Mouse (Mus musculus) gastrocnemius, postnatal 36 days (tissue): ENCODE results near the gene Kctd13. TPM values are rescaled to one million over a fixed set of nuclear protein-coding genes. Genes with fewer than 3 reads are reported as not detected.
A peak's percentile ranks its signal among the peaks of the same experiment; 100 is the strongest.
"Not testable (repeated sequence)": the region's sequence is repeated elsewhere in the genome, so short reads cannot be mapped to it uniquely, and the experiment has no call there.

Experiments
- DNase-seq, 2 experiments: peaks; one replicate each; pipeline ENCODE4 v3.0.0; 2022
- intact Hi-C: fragments of 180-260 bp; cut with DNase I; formaldehyde crosslinking; loops from one replicate; pipeline ENCODE4 v1.15.1; 2025
- long read RNA-seq, 2 experiments: library from polyadenylated mRNA; stranded (forward); transcript quantifications; one replicate each; pipeline ENCODE4 v2.0.0; 2021
- total RNA-seq, 2 experiments: library from RNA; stranded (reverse); gene quantifications; 2 replicates each; pipeline ENCODE4 v1.2.3; 2021

Kctd13 gene
- 1 to 10 TPM; 1.4 to 1.6 TPM for total RNA-seq
- long read RNA-seq, experiment 1, partial matches to known transcripts, result 0 of 1 reads
- long read RNA-seq, experiment 1, other reads (novel, unspliced or antisense), result 0 of 1 reads
- long read RNA-seq, experiment 2, transcript Kctd13-201 (6 exons, 1,676 nt), result major isoform, 8 of 8 reads
- long read RNA-seq, experiment 2, partial matches to known transcripts, result 0 of 8 reads
- long read RNA-seq, experiment 2, other reads (novel, unspliced or antisense), result 0 of 8 reads

DNA sequence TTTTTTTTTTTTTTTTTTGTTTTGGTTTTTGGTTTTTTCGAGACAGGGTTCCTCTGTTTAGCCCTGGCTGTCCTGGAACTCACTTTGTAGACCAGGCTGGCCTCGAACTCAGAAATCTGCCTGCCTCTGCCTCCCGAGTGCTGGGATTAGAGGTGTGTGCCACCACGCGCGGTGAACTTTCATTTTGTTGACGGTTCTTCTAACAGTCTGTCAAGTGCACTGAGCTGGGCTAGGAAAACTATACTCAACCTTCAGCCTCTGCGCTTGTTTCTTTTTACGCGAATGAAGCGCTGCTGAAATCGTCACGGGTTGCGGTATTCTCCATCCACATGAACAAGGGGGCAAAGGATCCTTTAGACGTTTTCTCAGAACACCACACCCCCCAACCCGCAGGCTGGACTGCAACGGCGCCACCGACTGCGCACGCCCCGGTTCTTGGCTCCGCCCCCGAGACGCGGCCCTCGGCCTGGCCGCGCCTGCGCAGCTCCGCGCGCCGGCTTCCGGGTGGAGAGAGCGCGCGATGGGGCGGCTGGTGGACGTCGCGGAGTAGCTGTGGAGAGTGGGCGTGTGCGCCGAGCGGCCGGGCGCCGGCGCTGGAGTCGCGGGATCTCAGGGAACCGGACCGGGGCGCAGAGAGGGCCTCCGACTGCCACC lies at the start of gene Kctd13:
Gene Kctd13, plus strand, starts transcription at position 496 of the 654 bp plus-strand sequence.
- DNase-seq, result peak; percentile 85 to 87
- intact Hi-C loops, result no loop called here

- DNase-seq, result no peak
- intact Hi-C loops, result no loop called here
These were observed 47.6 kb upstream of the Kctd13 start for GRCm38 (mm10) chr7:126881040-126881439.

- intact Hi-C loops, result loop anchor here (2.0 kb wide), 1 partner anchor 21 kb away; the partner anchor contains the start of gene Ino80e
- DNase-seq, result no peak
These were observed 44.9 kb upstream of the Kctd13 start for GRCm38 (mm10) chr7:126883731-126884181.

- DNase-seq, result peak; percentile 95 to 97
- intact Hi-C loops, result loop anchor here (2.0 kb wide), 1 partner anchor 22 kb away; the partner anchor contains the start of gene Ino80e
These were observed 44.2 kb upstream of the Kctd13 start, which contains the start of gene Taok2 for GRCm38 (mm10) chr7:126884286-126885164. Gene Taok2, minus strand, starts transcription at chr7:126884703.

- intact Hi-C loops, result no loop called here
- no peak for DNase-seq
These were observed 41.4 kb upstream of the Kctd13 start for GRCm38 (mm10) chr7:126887281-126887680.

GRCm38 (mm10) chr7:126888852-126889251 lies 39.8 kb upstream of the Kctd13 start:
- intact Hi-C loops, result no loop called here
- DNase-seq, result no peak

GRCm38 (mm10) chr7:126896912-126897311 lies 31.8 kb upstream of the Kctd13 start:
- DNase-seq, result no peak
- intact Hi-C loops, result no loop called here

- DNase-seq, result peak in 1 of 2 experiments; percentile 23
- intact Hi-C loops, result no loop called here
These were observed 31.1 kb upstream of the Kctd13 start for GRCm38 (mm10) chr7:126897390-126898101.

DNA sequence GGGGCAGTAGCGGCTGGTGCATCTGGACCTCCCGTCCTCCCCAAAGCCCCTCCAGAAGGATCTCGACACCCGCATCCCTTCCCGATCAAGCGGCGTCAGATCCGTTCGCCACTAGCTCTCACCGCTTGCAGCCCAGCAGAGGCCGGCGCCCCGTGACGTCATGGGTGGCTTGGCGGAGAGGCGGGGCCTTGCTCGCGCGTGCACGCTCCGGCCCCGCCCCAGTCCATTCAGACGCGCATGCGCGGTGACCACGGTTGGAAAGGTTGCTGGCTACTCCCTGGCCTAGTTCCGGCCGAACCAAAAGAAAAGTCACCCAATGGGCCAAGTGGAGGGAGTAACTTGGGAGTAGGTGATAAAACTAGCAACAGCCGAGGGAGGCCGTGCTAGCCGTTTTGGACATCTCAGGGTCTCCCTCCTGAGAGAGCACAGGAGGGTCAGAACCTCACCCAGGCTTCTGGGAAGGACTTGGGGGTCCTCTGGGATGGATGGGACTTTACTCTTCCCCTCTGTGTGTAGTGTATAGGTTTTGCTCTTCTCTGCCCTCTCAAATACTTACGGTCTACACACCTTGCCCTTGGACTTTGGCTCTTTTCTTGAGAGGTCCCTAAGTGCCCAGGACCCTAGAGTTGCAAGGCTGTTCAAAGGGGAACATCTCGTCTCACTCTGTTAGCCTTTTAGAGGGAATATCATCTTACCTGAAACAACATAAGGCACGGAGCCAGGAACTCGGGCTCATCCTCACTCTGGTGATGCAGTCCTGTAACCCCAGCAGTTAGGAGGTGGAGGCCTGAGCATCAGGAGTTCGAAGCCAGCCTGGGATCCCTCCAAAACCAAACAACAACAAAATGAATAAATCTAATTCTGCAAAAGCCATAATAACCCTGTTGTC lies 30.3 kb upstream of the Kctd13 start:
- intact Hi-C loops, result no loop called here

DNA sequence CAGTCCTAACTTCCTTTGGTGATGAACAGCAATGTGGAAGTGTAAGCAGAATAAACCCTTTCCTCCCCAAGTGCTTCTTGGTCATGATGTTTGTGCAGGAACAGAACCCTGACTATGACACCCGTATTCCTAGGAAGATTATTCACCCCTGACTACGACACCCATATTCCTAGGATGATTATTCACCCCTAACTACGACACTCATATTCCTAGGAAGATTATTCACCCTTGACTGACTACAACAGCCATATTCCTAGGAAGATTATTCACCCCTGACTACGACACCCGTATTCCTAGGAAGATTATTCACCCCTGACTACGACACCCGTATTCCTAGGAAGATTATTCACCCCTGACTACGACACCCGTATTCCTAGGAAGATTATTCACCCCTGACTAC lies 28.9 kb upstream of the Kctd13 start:
- intact Hi-C loops, DNase-seq: not testable (repeated sequence)

More for the DNA sequence above, 30.3 kb upstream of the Kctd13 start:
- DNase-seq, result peak; percentile 96 to 99

DNA sequence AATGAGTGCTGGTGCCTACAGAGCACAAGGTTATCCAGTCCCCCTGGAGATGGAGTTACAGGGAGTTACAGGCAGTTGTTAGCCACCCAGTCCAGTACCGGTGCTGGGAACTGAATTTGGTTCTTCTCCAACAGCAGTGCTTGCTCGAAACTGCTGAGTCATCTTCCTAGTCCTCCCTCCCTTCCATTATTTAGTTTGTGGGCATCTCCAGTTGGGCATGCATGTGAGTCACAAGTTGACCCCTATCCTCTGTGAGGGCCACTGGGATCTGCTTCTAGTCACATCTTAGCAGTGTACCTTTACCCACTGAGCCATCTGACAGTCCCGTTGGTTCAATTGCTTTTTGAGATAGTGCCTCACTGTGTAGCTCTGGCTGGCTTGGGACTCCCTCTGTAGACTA lies 23.1 kb upstream of the Kctd13 start:
- intact Hi-C loops, result no loop called here
- DNase-seq, result no peak

- intact Hi-C loops, result no loop called here
- no peak for DNase-seq
These were observed 13.8 kb upstream of the Kctd13 start for GRCm38 (mm10) chr7:126914844-126915243.

DNA sequence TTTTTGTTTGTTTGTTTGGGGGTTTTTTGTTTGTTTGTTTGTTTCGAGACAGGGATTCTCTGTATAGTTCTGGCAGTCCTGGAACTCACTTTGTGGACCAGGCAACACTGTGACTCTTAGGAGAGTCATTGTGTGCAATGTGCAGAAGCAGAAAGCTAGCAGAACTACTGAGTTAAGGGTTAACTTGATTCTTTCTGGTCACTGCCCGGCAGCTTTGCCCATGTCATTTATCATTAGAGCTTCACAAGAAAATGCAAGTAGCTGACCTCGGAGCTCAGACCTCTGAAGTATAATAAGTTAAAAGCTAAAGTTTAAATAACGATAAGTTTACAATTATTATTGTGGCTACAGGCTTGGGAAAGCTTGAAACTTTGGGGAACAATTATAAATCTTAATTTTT lies 10.3 kb upstream of the Kctd13 start:
- DNase-seq, intact Hi-C loops: not testable (repeated sequence)

- no peak for DNase-seq
- intact Hi-C loops, result no loop called here
These were observed 8.7 kb upstream of the Kctd13 start for GRCm38 (mm10) chr7:126919973-126920372.

- intact Hi-C loops, result no loop called here
These were observed 7.1 kb upstream of the Kctd13 start for GRCm38 (mm10) chr7:126921563-126921962.

DNA sequence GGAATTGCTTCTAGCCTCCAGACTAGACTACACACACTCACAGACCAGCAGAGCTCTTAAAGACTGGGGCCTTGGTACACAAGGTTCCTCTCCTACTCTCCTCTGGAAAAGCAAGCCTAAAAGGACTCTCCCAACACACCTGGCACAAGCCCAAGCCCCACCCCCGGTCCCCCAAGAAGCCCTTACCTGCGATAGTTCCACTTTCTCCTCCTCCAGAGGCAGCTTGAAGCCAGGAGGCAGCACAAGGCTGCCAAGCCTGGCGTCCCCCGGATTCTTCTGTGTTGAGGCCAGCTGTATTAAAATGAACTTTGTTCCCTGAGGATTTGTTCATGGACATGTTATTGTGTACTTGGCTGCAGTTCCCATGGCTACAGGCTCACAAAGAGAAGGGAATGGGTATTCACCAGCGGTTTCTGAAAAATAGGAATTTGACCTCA lies 6.0 kb upstream of the Kctd13 start, which contains the start of gene Tmem219:
Gene Tmem219, minus strand, starts transcription at position 294 of the 437 bp plus-strand sequence.
- peak; percentile 54 to 64 for DNase-seq
- intact Hi-C loops, result no loop called here

More at GRCm38 (mm10) chr7:126921563-126921962, 7.1 kb upstream of the Kctd13 start:
- no peak for DNase-seq

GRCm38 (mm10) chr7:126923999-126924398 lies 4.7 kb upstream of the Kctd13 start:
- intact Hi-C loops, result no loop called here
- no peak for DNase-seq

- DNase-seq, result no peak
- intact Hi-C loops, result no loop called here
These were observed 2.4 kb upstream of the Kctd13 start for GRCm38 (mm10) chr7:126926299-126926698.

DNA sequence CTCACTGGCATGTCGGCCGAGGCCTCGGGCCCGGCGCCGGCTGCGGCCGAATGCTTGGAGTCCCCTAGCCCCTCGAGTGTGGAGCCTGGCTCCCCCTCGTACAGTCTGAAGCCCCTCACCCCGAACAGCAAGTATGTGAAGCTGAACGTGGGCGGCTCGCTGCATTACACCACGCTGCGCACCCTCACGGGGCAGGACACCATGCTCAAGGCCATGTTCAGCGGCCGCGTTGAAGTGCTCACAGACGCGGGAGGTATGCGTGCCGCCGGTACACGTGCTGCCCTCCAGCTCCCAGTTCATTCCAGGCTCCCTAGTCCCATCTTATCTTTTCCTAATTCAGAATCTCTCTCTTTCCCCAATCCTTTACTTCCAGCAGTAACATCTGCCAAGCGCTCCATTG lies 367 bp downstream of the Kctd13 start:
- intact Hi-C loops, result no loop called here

More for the DNA sequence above, 367 bp downstream of the Kctd13 start:
- DNase-seq, result peak in 1 of 2 experiments; percentile 21
